Mouse (Mus musculus) splenic B cell, adult 2 months (primary cell): ENCODE results near the gene Ubash3b.

ENCODE experiments used
- DNase-seq: peaks from one replicate; pipeline ENCODE4 v3.0.0-alpha.2; 2011; ENCODE audit warnings: low read depth, low spot score
- H3K27me3 ChIP-seq: 2 replicates; pipeline ENCODE4 v1.6.1; 2012; ENCODE audit warnings: mild to moderate bottlenecking, low read length, moderate library complexity, mixed read lengths; ENCODE audit not compliant: control insufficient read depth, poor library complexity, insufficient read depth, severe bottlenecking
- H3K36me3 ChIP-seq: 2 replicates; pipeline ENCODE4 v1.6.1; 2012; ENCODE audit warnings: mild to moderate bottlenecking, low read length, moderate library complexity, mixed read lengths; ENCODE audit not compliant: control insufficient read depth, poor library complexity, insufficient read depth, severe bottlenecking

Gene Ubash3b

DNA sequence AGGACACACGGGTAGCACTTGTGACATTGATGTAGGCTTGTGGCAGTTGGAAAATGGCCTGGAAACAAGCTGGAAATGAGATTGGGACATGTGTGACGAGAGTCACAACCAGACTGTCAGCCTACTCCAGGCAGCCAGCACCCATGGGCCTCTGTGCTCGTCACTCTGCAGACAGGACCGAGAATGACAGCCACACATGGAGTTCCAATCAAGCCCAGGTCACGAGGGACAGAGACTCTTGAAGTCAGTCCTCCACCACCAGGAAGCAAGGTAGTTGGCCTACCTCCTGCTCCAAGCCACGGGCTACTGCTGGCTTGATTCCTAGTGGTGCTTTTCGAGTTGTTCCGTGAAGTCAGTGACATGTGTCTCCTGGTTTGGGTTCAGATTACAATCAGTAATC, 20.3 kb upstream of the Ubash3b start:
- no peak for DNase-seq
- H3K36me3 ChIP-seq = no peaks in the 10 kb centered on the region
- no peaks in the 10 kb centered on the region for H3K27me3 ChIP-seq

GRCm38 (mm10) chr9:41181372-41181771, 19.9 kb upstream of the Ubash3b start:
- Histone ChIP-seq H3K27me3 (no peaks in the 10 kb centered on the region), H3K36me3 (no peaks in the 10 kb centered on the region)
- no peak for DNase-seq

GRCm38 (mm10) chr9:41179056-41179455, 17.6 kb upstream of the Ubash3b start:
- H3K27me3 ChIP-seq = no peaks in the 10 kb centered on the region
- no peak for DNase-seq

DNA sequence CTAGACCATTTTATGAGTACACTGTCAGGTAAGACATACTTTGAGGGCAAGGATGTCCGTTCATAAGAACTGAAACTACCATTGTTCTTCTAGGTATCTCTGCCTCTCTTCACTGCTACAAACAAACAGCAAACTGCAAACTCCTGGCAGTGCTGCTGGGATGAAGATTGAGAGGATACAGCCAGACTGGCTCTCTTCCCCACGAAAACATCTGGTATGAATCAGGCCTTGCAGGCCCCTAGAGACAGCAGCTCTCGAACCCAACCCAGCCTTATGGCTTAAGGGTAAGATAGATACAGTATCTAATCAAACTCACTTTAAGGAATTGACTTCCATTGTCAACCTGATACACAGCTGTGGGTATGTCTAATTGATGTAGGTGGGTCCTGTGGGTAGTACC, 11.7 kb upstream of the Ubash3b start:
- Histone ChIP-seq H3K36me3 (no peaks in the 10 kb centered on the region), H3K27me3 (no peaks in the 10 kb centered on the region)
- no peak for DNase-seq

More at GRCm38 (mm10) chr9:41179056-41179455, 17.6 kb upstream of the Ubash3b start:
- H3K36me3 ChIP-seq = no peaks in the 10 kb centered on the region

- no peak for DNase-seq
- H3K36me3 ChIP-seq = no peaks in the 10 kb centered on the region
- H3K27me3 ChIP-seq = no peaks in the 10 kb centered on the region
Observed at GRCm38 (mm10) chr9:41172426-41172825, 10.9 kb upstream of the Ubash3b start.

GRCm38 (mm10) chr9:41170026-41170425, 8.5 kb upstream of the Ubash3b start:
- Histone ChIP-seq H3K27me3 (no peaks in the 10 kb centered on the region), H3K36me3 (no peaks in the 10 kb centered on the region)
- DNase-seq = no peak

GRCm38 (mm10) chr9:41168656-41169055, 7.2 kb upstream of the Ubash3b start:
- Histone ChIP-seq H3K36me3 (no peaks in the 10 kb centered on the region), H3K27me3 (no peaks in the 10 kb centered on the region)
- no peak for DNase-seq

DNA sequence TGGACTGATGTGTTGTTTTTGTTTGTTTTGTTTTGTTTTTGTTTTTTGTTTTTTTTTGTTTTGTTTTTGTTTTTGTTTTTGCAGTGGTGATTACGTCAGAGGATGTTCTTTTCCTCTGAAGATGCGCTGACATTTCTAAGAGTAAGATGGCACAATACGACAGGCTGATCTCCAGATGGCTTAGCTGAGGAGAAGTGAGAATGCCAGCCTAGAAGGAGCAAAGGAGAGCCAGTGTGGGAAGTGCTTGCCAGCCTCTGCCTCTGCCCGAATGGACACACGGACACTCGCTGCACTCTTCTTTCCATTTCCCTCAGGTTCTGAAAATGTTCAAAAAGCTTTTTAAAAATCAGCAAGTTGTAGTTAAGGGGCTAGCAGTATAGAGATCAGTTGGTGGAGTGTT, 6.7 kb upstream of the Ubash3b start:
- no peaks in the 10 kb centered on the region for H3K36me3 ChIP-seq
- H3K27me3 ChIP-seq = no peaks in the 10 kb centered on the region
- DNase-seq = no peak

- Histone ChIP-seq H3K36me3 (no peaks in the 10 kb centered on the region), H3K27me3 (no peaks in the 10 kb centered on the region)
- DNase-seq = no peak
Observed at GRCm38 (mm10) chr9:41166886-41167285, 5.4 kb upstream of the Ubash3b start.

GRCm38 (mm10) chr9:41162363-41162762, 866 bp upstream of the Ubash3b start:
- no peaks in the 10 kb centered on the region for H3K36me3 ChIP-seq
- no peak for DNase-seq

DNA sequence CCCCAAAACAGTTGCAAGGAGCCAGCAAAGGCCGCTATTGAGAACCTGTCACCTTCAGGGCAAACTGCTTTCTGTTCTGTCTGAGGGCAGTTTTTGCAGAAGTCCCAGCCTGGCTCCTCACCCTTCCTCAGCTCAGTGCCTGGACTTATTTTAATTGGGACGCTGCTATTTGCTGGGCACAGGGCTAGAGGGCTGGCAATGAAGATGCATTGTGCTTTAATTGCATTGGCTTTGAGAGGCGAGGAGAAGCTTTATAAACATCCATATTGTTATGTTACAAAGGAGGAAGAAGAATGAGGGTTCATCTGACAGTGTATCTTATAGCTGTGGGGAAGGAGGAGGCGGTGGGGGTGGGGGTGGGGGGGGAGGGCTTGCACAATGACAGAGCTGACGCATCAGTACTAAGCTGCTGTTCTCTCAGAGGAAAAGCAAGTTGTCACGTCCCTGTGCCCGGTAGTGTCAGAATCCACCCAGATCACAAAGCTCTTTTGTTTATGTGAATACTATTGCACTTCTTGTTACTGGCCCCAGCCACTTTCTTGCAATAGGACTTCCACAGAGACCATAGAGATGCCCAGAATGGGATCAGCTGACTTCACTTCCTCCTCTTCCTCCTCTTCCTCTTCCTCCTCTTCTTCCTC, 841 bp downstream of the Ubash3b start:
- no peak for DNase-seq
- Histone ChIP-seq H3K36me3 (no peaks in the 10 kb centered on the region), H3K27me3 (no peaks in the 10 kb centered on the region)

More at GRCm38 (mm10) chr9:41162363-41162762, 866 bp upstream of the Ubash3b start:
- no peaks in the 10 kb centered on the region for H3K27me3 ChIP-seq

GRCm38 (mm10) chr9:41159223-41159622, 2.3 kb downstream of the Ubash3b start:
- DNase-seq = no peak
- no peaks in the 10 kb centered on the region for H3K27me3 ChIP-seq
- no peaks in the 10 kb centered on the region for H3K36me3 ChIP-seq

DNA sequence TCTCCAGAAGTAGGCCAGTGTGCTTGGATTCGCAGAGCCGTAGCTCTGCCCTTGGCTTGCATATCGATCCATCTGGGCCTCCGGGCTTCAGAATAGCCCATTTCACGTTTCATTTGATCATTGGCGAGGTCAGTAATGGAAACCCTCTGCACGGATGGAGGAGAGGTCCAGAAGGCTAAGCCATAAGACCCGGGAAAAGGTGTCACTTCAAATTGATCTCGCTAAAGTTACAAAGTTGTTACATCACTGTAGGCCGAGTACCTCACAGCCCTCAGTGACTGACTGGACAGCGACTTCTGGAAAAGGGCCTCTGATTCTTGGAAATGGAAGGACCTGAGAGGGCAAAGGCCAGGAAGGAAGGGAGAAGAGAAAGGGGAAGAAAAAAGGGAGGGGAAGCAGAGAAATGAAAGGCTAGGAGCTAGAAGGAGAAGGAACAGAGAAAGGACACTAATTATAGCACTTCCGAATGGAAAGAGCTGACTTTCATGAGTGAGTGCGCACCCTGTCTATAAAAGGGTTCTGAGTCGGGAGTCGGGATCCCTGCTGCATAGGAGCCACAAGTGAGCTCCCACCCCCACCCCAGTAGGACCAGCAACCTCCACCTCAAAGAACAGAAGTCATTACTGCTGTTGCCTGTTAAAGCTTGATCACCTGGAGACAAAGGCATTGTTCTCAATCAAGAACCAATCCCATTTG, 3.5 kb downstream of the Ubash3b start:
- Histone ChIP-seq H3K27me3 (no peaks in the 10 kb centered on the region), H3K36me3 (no peaks in the 10 kb centered on the region)
- DNase-seq = no peak

DNA sequence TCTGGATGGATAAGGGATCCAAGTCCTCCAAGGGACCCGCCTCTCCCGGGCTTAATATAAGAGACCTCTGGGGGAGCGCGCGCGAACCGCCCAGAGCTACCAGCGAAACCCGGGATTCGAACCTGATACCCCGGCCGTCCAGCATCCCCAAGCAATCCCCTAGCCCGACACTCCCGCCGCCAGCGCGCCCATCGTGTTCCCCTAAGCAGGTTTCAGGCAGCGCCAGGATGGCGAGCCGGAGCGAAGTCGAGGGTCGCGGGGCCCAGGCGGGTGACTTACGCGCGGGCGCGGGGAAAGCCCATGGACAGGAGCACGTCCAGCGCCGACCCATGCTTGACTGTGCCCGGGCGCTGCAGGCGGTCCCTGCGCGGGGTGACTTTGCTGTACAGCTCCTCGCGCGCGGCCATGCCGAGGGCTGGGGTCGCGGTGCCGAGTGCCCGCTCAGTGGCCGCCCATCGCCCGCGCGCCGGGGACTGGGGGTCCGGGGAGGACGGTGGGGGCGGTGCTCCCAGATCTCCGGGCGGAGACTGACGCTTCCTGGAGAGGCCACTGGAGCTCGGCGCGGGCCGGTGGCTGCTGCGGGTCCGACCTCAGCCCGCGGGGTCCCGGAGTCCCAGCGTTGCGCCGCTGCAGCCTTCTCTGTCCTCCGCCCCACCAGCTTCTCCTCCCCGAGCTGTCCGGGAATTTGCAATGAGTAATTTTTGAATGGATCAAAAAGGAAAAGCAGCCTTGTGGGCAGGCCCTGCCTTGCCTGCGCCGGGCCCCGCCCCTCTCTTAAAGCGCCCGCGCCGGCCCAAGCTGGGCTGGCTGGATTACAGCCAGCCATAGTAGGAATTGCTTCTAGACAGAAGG, 4.3 kb downstream of the Ubash3b start:
- Histone ChIP-seq H3K27me3 (no peaks in the 10 kb centered on the region), H3K36me3 (no peaks in the 10 kb centered on the region)
- DNase-seq = peak; percentile 40

GRCm38 (mm10) chr9:41156720-41157019, 4.8 kb downstream of the Ubash3b start:
- no peak for DNase-seq
- no peaks in the 10 kb centered on the region for H3K27me3 ChIP-seq
- no peaks in the 10 kb centered on the region for H3K36me3 ChIP-seq
